Mouse (Mus musculus) stomach, postnatal 0 days (tissue): Measurements from ENCODE around the gene Fgfr2.

Experiments used
- CTCF ChIP-seq: IDR thresholded peaks from 2 replicates; pipeline ENCODE4 v1.5.1; 2016; ENCODE audit warnings: antibody characterized with exemption, low read depth, mild to moderate bottlenecking, moderate library complexity
- EP300 ChIP-seq: optimal IDR thresholded peaks from 2 replicates; pipeline ENCODE3; 2016; ENCODE audit warnings: antibody characterized with exemption

DNA sequence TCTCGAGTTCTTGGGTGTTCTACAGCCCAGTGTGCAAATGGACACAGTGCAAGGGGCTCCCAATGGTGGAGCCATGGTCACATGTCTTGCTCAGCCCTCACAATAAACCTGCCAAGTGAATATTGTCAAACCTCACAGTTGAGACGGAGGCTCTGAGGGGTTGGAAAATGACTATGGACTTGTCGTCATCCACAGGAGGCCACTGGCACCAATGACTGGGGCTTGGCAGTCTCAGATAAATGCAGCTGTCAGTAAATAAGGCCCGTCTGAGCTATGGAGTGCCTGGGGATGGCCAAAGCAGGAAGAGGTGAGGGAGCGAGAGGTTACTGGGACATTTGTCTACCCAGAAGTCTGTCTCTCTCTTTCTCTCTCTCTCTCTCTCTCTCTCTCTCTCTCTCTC, 758.0 kb downstream of the Fgfr2 start:
- TF ChIP-seq CTCF (no peak), EP300 (no peak)
